Mouse (Mus musculus) liver, embryonic 16.5 days (tissue): ENCODE measurements around the gene Tenm4. TPM values are rescaled to one million over a fixed set of nuclear protein-coding genes. Genes with fewer than 3 reads are reported as not detected.

Source experiments
- ATAC-seq: fragments of 200-750 bp; cut with Nextera tagmentation; 2 replicates; pipeline ENCODE4 v1.8.0; 2017; ENCODE audit warnings: low read depth, mild to moderate bottlenecking, moderate number of reproducible peaks, moderate library complexity
- H3K27ac ChIP-seq: fragments of 300-500 bp; sonication (generic); 2 replicates; pipeline ENCODE4 v1.5.1; 2014; ENCODE audit warnings: mild to moderate bottlenecking, low read length
- H3K27me3 ChIP-seq: fragments of 300-500 bp; sonication (generic); 2 replicates; pipeline ENCODE4 v1.6.1; 2014; ENCODE audit warnings: low read depth, low read length, mixed read lengths; ENCODE audit not compliant: control insufficient read depth, insufficient read depth
- H3K36me3 ChIP-seq: fragments of 300-500 bp; sonication (generic); 2 replicates; pipeline ENCODE4 v1.6.1; 2014; ENCODE audit warnings: mild to moderate bottlenecking; ENCODE audit not compliant: control insufficient read depth, insufficient read depth
- H3K4me1 ChIP-seq: fragments of 300-500 bp; sonication (generic); 2 replicates; pipeline ENCODE4 v1.6.1; 2014; ENCODE audit warnings: low read depth, low read length, mixed read lengths; ENCODE audit not compliant: control insufficient read depth
- H3K4me2 ChIP-seq: fragments of 300-500 bp; sonication (generic); 2 replicates; pipeline ENCODE4 v1.6.1; 2014; ENCODE audit warnings: low read depth, low read length, mixed read lengths
- H3K4me3 ChIP-seq: fragments of 300-500 bp; sonication (generic); 2 replicates; pipeline ENCODE4 v1.5.1; 2014; ENCODE audit warnings: low read depth, mild to moderate bottlenecking, low read length
- H3K9ac ChIP-seq: fragments of 300-500 bp; sonication (generic); 2 replicates; pipeline ENCODE4 v1.6.1; 2014; ENCODE audit warnings: low read depth, low read length
- H3K9me3 ChIP-seq: fragments of 300-500 bp; sonication (generic); replicated peaks from 2 replicates; pipeline ENCODE4 v1.6.1; 2016; ENCODE audit warnings: low read length; ENCODE audit not compliant: control insufficient read depth
- WGBS: fragments of 180-500 bp; shearing (Covaris S2); extraction: QIAGEN DNeasy Blood & Tissue Kit; methylation state at CpG from one replicate; pipeline ENCODE4 v1.1.7; 2014; ENCODE audit not compliant: insufficient replicate concordance; 5-methylcytosine and 5-hydroxymethylcytosine counted together
- polyA plus RNA-seq: library from polyadenylated mRNA; unstranded; fragments of >200 nt; fragmentation: Nextera tagmentation; extraction: Ambion mirVana; gene quantifications from 2 replicates; pipeline ENCODE4 v1.2.1, GENCODE M21; 2015

Gene Tenm4
- polyA plus RNA-seq, 1 experiment from 2014 or later, result 2.4 TPM

DNA sequence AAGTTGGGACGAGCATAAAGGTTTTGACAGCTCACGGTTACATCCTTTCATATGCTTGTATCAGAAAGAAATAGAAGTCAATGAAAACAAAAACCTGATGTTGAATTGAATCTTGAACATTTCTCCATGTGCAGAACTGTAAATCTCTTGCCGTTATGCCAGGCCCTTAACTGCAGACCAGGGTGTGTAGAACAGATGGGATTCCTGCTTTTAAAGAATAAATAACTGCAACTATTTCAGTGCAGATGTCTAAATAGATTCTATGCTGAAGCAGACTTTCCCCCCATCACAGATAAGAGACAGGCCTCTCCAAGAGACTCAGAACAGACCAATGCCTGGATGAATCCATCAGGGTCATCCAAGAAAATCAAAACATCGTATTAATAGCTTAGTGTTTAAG is 198.9 kb downstream of the Tenm4 start:
- no peaks in the 10 kb centered on the region for H3K9me3 ChIP-seq
- H3K4me1 ChIP-seq, result no peaks in the 10 kb centered on the region
- no peak overlapping the region for H3K9ac ChIP-seq
- no peak overlapping the region for H3K4me3 ChIP-seq
- 71% methylated on average over 4 of the region's 4 CpGs for WGBS
- H3K36me3 ChIP-seq, result no peaks in the 10 kb centered on the region
- ATAC-seq, result no peak
- no peak overlapping the region for H3K27ac ChIP-seq
- no peaks in the 10 kb centered on the region for H3K27me3 ChIP-seq
- no peak overlapping the region for H3K4me2 ChIP-seq

DNA sequence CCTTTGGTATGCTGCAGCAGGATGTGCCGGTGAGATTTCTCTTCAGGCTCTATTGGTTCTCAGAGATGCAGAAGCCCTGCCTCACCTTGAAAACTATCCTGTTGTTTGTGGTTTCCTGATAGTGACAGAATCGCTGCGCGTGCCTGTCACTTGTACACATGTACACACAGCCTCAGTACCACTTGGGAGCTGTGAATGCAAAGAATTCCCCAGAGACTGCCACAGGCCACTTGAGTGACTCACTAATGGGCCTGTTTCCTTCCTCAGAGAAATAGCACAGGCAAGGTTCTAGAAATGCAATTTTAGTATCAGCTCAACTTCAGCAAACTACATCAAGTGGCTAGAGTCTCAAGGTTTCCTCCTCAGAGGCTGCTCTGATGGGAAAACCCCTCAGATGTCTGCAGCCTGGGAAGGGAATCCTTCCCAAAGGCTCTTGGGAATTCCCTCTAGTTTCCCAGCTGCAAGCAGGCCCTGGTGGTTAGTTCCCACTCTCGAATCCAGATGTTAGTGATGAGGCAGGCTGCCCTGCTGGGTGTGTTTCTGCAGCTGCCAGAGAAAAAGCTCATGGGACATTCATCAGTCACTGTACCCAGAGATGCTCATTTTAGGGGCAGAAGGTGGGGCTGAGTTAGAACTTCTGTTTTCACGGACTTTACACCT is 203.1 kb downstream of the Tenm4 start:
- WGBS, result 40% methylated on average over 6 of the region's 6 CpGs
- no peak overlapping the region for H3K9ac ChIP-seq
- no peak overlapping the region for H3K27ac ChIP-seq
- no peak for ATAC-seq
- no peak overlapping the region for H3K4me3 ChIP-seq
- H3K36me3 ChIP-seq, result no peaks in the 10 kb centered on the region
- no peaks in the 10 kb centered on the region for H3K27me3 ChIP-seq
- no peaks in the 10 kb centered on the region for H3K9me3 ChIP-seq
- no peak overlapping the region for H3K4me2 ChIP-seq
- H3K4me1 ChIP-seq, result no peaks in the 10 kb centered on the region

- Histone ChIP-seq H3K36me3 (no peaks in the 10 kb centered on the region), H3K4me1 (no peaks in the 10 kb centered on the region), H3K4me3 (no peak overlapping the region), H3K27me3 (no peaks in the 10 kb centered on the region), H3K9ac (no peak overlapping the region), H3K9me3 (no peaks in the 10 kb centered on the region), H3K4me2 (no peak overlapping the region), H3K27ac (no peak overlapping the region)
- 46% methylated on average over 6 of the region's 6 CpGs for WGBS
- no peak for ATAC-seq
Observed at GRCm38 (mm10) chr7:96375507-96375906, 204.5 kb downstream of the Tenm4 start.

GRCm38 (mm10) chr7:96383686-96384528 is 212.9 kb downstream of the Tenm4 start:
- WGBS, result 42% methylated on average over 6 of the region's 6 CpGs
- ATAC-seq, result no peak
- H3K4me1 ChIP-seq, result no peaks in the 10 kb centered on the region

GRCm38 (mm10) chr7:96384726-96385500 is 213.9 kb downstream of the Tenm4 start:
- WGBS, result 73% methylated on average over 11 of the region's 11 CpGs
- Histone ChIP-seq H3K9ac (no peak overlapping the region), H3K9me3 (no peaks in the 10 kb centered on the region), H3K4me2 (no peak overlapping the region), H3K27me3 (no peaks in the 10 kb centered on the region), H3K4me3 (no peak overlapping the region), H3K27ac (no peak overlapping the region), H3K36me3 (no peaks in the 10 kb centered on the region), H3K4me1 (no peaks in the 10 kb centered on the region)
- ATAC-seq, result no peak

More at GRCm38 (mm10) chr7:96383686-96384528, 212.9 kb downstream of the Tenm4 start:
- no peak overlapping the region for H3K4me3 ChIP-seq
- H3K27ac ChIP-seq, result no peak overlapping the region
- no peaks in the 10 kb centered on the region for H3K36me3 ChIP-seq
- H3K27me3 ChIP-seq, result no peaks in the 10 kb centered on the region
- no peak overlapping the region for H3K9ac ChIP-seq
- H3K9me3 ChIP-seq, result no peaks in the 10 kb centered on the region
- no peak overlapping the region for H3K4me2 ChIP-seq

GRCm38 (mm10) chr7:96385850-96386249 is 214.8 kb downstream of the Tenm4 start:
- ATAC-seq, result no peak
- H3K27me3 ChIP-seq, result no peaks in the 10 kb centered on the region

GRCm38 (mm10) chr7:96390034-96390670 is 219.1 kb downstream of the Tenm4 start:
- Histone ChIP-seq H3K4me2 (no peak overlapping the region), H3K9me3 (no peaks in the 10 kb centered on the region), H3K27me3 (no peaks in the 10 kb centered on the region), H3K4me1 (no peaks in the 10 kb centered on the region), H3K4me3 (no peak overlapping the region), H3K27ac (no peak overlapping the region), H3K9ac (no peak overlapping the region), H3K36me3 (no peaks in the 10 kb centered on the region)
- 57% methylated on average over 6 of the region's 6 CpGs for WGBS
- ATAC-seq, result no peak

More at GRCm38 (mm10) chr7:96385850-96386249, 214.8 kb downstream of the Tenm4 start:
- Histone ChIP-seq H3K9me3 (no peaks in the 10 kb centered on the region), H3K4me1 (no peaks in the 10 kb centered on the region), H3K36me3 (no peaks in the 10 kb centered on the region), H3K27ac (no peak overlapping the region), H3K4me3 (no peak overlapping the region), H3K9ac (no peak overlapping the region), H3K4me2 (no peak overlapping the region)
- 71% methylated on average over 7 of the region's 7 CpGs for WGBS

GRCm38 (mm10) chr7:96390894-96391293 is 219.8 kb downstream of the Tenm4 start:
- no peak overlapping the region for H3K9ac ChIP-seq
- no peaks in the 10 kb centered on the region for H3K27me3 ChIP-seq
- no peak for ATAC-seq
- H3K36me3 ChIP-seq, result no peaks in the 10 kb centered on the region
- H3K4me2 ChIP-seq, result no peak overlapping the region
- WGBS, result 71% methylated on average over 4 of the region's 4 CpGs
- H3K4me1 ChIP-seq, result no peaks in the 10 kb centered on the region
- H3K27ac ChIP-seq, result no peak overlapping the region
- H3K4me3 ChIP-seq, result no peak overlapping the region
- no peaks in the 10 kb centered on the region for H3K9me3 ChIP-seq
